Mouse (Mus musculus) erythroblast, embryonic 14.5 days (primary cell): ENCODE results near the gene Nedd4. TPM values are rescaled to one million over a fixed set of nuclear protein-coding genes. Genes with fewer than 3 reads are reported as not detected.

Experiments
- H3K27me3 ChIP-seq: 2 replicates; pipeline ENCODE4 v1.6.1; 2012; ENCODE audit warnings: inconsistent platforms; ENCODE audit not compliant: control insufficient read depth
- H3K36me3 ChIP-seq: 2 replicates; pipeline ENCODE4 v1.6.1; 2012; ENCODE audit warnings: mild to moderate bottlenecking, inconsistent platforms; ENCODE audit not compliant: control insufficient read depth
- H3K4me1 ChIP-seq: 2 replicates; pipeline ENCODE4 v1.6.1; 2012; ENCODE audit warnings: inconsistent platforms; ENCODE audit not compliant: control insufficient read depth
- H3K4me3 ChIP-seq: replicated peaks from 2 replicates; pipeline ENCODE3; 2012; ENCODE audit warnings: moderate library complexity, mild to moderate bottlenecking, inconsistent platforms
- H3K9me3 ChIP-seq: 2 replicates; pipeline ENCODE4 v1.6.1; 2012; ENCODE audit warnings: low read length, inconsistent platforms, mixed read lengths; ENCODE audit not compliant: control insufficient read depth
- GATA1 ChIP-seq: IDR thresholded peaks from 2 replicates; pipeline ENCODE4 v1.6.1; 2012; ENCODE audit warnings: low read length, inconsistent platforms, mixed read lengths
- TAL1 ChIP-seq: IDR thresholded peaks from 3 replicates; pipeline ENCODE4 v1.6.1; 2012; ENCODE audit warnings: low read length, inconsistent platforms, mixed read lengths
- polyA plus RNA-seq: library from polyadenylated mRNA; stranded (reverse); fragments of >175 nt; gene quantifications from 2 replicates; pipeline ENCODE4 v1.2.3, GENCODE M21; 2012

Nedd4 gene
- polyA plus RNA-seq, 1 experiment: 1.8 TPM

DNA sequence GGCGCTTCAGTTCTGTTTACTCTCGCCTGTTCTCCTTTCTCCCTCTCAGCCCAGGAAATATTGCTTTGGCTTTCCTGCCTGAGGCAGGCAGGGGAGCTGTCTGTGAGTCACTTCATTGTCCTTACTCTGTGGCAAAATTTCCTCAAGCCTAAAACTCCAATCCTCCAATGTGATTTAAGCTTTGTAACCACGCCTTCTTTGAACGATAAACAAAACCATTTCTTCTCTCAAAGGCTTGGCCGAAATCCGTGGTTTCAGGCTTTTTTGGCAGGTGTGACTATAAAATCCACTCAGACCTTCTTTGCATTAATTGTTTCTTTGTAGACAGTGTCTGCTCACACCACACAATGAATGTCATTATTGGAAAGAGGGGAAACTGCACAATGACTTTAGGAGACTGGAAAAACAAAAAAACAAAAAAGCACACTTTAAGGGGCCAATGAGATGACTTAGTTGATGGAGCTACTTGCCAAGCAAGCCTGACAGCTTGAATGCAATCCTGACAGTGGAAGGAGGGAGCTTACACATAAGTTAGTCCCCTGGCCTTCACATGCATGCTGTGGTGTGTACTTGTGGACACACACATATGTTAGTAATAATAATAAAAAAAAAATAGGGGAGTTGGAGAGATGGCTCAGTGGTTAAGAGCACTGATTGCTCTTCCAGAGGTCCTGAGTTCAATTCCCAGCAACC is 17.6 kb upstream of the Nedd4 start:
- no peak overlapping the region for H3K4me3 ChIP-seq
- H3K36me3 ChIP-seq: no peaks in the 10 kb centered on the region
- H3K27me3 ChIP-seq: peaks cover 3% of the 10 kb centered on the region; the same call in 1 of the 2 replicates
- peaks cover 8% of the 10 kb centered on the region for H3K9me3 ChIP-seq
- no peak for TF ChIP-seq TAL1
- TF ChIP-seq GATA1: no peak
- peaks cover 27% of the 10 kb centered on the region for H3K4me1 ChIP-seq

GRCm38 (mm10) chr9:72649781-72650180 is 12.4 kb upstream of the Nedd4 start:
- peaks cover under 1% of the 10 kb centered on the region; the same call in 1 of the 2 replicates for H3K4me1 ChIP-seq
- TF ChIP-seq TAL1 (no peak), GATA1 (no peak)
- H3K27me3 ChIP-seq: peaks cover 3% of the 10 kb centered on the region; the same call in 1 of the 2 replicates
- no peak overlapping the region for H3K4me3 ChIP-seq
- H3K9me3 ChIP-seq: no peaks in the 10 kb centered on the region
- H3K36me3 ChIP-seq: no peaks in the 10 kb centered on the region

DNA sequence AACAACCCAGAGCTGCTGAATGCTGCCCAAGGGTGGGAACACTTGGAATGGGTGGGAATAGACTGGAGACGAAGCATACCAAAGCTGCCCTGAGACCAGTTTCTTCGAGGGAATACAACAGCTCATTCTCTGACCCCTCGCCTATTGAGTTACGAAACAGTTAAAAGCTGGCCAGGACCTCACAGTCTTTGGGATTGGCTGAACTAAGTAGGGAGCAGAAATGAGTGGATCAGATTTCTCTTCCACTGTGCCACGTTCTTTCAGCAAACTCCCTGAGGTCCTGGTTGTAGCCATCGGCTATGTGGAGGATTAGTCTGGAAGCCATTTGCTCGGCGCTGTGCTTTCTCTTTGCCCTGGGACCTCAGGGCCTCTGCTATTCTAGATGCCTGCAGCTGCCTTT is 9.2 kb upstream of the Nedd4 start:
- TF ChIP-seq TAL1 (no peak), GATA1 (no peak)
- Histone ChIP-seq H3K4me1 (peaks cover 20% of the 10 kb centered on the region), H3K4me3 (no peak overlapping the region), H3K36me3 (no peaks in the 10 kb centered on the region), H3K9me3 (no peaks in the 10 kb centered on the region), H3K27me3 (peaks cover 3% of the 10 kb centered on the region; the same call in 1 of the 2 replicates)

DNA sequence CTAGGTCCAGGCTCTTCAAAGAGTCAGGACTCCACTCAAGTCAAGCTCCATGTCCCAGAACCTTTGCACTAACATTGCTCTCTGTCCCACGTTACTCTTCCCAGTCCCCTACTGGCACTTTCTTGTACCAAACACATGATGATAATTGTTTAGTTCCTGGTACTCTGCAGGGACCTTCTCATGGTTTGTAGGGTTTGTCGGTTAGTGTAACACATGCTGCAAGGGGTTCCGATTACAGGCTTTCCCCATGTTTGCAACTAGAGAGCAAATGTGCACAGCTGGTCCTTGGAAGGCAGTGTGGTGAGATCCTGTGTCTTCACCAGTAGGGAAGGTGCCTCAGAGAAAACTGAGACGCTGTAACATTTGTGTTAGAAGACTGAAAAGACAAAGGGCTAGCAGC is 8.6 kb upstream of the Nedd4 start:
- H3K36me3 ChIP-seq: no peaks in the 10 kb centered on the region
- H3K27me3 ChIP-seq: no peaks in the 10 kb centered on the region
- TF ChIP-seq TAL1 (no peak), GATA1 (no peak)
- H3K4me1 ChIP-seq: peaks cover 20% of the 10 kb centered on the region
- no peaks in the 10 kb centered on the region for H3K9me3 ChIP-seq
- H3K4me3 ChIP-seq: no peak overlapping the region

DNA sequence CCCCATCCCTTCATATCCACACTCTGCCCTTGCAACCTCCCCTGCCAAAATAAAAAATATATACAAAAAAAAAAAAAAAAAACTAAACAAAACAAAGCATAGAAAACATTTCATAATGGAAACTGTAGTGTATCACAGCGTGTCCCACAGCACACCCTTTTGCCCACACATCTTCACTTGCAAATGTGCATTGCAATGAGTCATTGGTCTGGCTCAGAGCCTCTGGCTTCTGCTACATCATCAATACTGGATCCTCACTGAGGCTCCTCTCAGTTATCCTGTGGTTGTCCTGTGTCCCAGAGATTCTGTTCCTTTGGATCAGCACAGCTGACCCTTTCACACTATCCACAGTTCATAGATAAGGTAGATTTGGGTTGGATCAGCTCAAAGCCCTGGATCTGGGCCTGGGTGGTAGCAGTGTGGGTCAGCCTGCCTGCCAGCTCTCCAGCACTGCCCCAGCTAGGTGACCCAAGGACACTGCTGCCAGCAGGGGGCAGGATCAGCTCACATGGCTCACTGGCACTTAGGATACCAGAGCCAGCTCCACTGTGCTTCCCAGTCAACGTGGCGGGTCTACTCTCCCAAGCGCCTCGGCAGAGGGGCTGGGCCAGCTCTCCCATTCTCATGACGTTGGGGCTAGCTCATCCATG is 7.4 kb upstream of the Nedd4 start:
- peaks cover 22% of the 10 kb centered on the region for H3K4me1 ChIP-seq
- no peaks in the 10 kb centered on the region for H3K9me3 ChIP-seq
- no peak overlapping the region for H3K4me3 ChIP-seq
- no peak for TF ChIP-seq TAL1
- no peak for TF ChIP-seq GATA1
- no peaks in the 10 kb centered on the region for H3K27me3 ChIP-seq
- H3K36me3 ChIP-seq: no peaks in the 10 kb centered on the region

GRCm38 (mm10) chr9:72655602-72656001 is 6.5 kb upstream of the Nedd4 start:
- Histone ChIP-seq H3K4me3 (no peak overlapping the region), H3K9me3 (no peaks in the 10 kb centered on the region)
- TF ChIP-seq TAL1: no peak
- no peak for TF ChIP-seq GATA1

DNA sequence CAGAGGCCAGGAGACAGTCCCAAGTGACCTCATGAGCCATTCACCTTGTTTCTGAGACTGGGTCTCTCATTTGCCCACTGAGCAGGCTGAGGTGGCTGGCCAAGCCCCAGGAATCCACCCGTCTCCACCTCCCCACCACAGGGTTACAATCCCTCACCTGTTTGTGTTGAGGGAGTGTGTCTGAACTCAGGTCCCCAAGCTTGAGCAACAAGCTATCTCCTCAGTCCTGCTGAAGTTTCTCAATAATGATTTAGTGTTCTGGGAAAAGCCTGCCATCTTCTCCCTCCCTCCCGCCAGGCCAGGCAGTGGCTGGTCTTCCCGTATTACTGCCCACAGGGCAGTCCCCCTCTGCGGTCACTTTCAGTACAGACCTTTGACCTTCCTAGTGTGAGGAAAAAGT is 5.7 kb upstream of the Nedd4 start:
- H3K36me3 ChIP-seq: no peaks in the 10 kb centered on the region
- TF ChIP-seq GATA1: no peak
- no peak for TF ChIP-seq TAL1
- H3K27me3 ChIP-seq: no peaks in the 10 kb centered on the region
- H3K9me3 ChIP-seq: no peaks in the 10 kb centered on the region
- H3K4me3 ChIP-seq: no peak overlapping the region
- H3K4me1 ChIP-seq: peaks cover 32% of the 10 kb centered on the region

More at GRCm38 (mm10) chr9:72655602-72656001, 6.5 kb upstream of the Nedd4 start:
- Histone ChIP-seq H3K4me1 (peaks cover 25% of the 10 kb centered on the region), H3K36me3 (no peaks in the 10 kb centered on the region), H3K27me3 (no peaks in the 10 kb centered on the region)

DNA sequence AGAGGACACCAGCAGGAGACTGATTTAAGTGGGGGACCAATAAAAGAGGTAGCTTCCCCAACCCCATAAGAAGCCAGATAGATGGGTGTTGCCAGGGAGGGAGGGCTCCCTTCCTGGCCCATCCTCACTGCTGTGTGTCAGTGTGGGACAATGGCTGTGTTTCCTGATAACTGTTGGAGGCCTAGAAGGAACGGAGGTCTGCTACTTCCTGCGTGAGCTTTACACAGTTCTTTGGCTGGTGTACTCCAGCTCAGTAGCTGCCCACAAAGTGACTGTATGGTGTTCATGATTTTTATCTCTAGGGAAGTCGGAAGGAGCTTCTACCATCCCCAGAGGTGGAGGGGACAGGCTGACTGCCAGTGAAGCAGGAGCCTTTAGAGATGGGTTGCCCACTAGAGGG is 5.2 kb upstream of the Nedd4 start:
- Histone ChIP-seq H3K9me3 (no peaks in the 10 kb centered on the region), H3K4me3 (no peak overlapping the region), H3K36me3 (no peaks in the 10 kb centered on the region), H3K27me3 (no peaks in the 10 kb centered on the region), H3K4me1 (peaks cover 37% of the 10 kb centered on the region)
- no peak for TF ChIP-seq GATA1

- TF ChIP-seq GATA1 (no peak), TAL1 (no peak)
- H3K4me1 ChIP-seq: peaks cover 37% of the 10 kb centered on the region
These were observed 4.5 kb upstream of the Nedd4 start for GRCm38 (mm10) chr9:72657694-72658093.

GRCm38 (mm10) chr9:72660139-72660538 is 2.0 kb upstream of the Nedd4 start:
- H3K4me3 ChIP-seq: no peak overlapping the region
- no peaks in the 10 kb centered on the region for H3K27me3 ChIP-seq
- no peaks in the 10 kb centered on the region for H3K9me3 ChIP-seq
- peaks cover 14% of the 10 kb centered on the region for H3K36me3 ChIP-seq
- TF ChIP-seq TAL1: no peak
- no peak for TF ChIP-seq GATA1
- peaks cover 53% of the 10 kb centered on the region for H3K4me1 ChIP-seq

More at GRCm38 (mm10) chr9:72657694-72658093, 4.5 kb upstream of the Nedd4 start:
- Histone ChIP-seq H3K27me3 (no peaks in the 10 kb centered on the region), H3K4me3 (no peak overlapping the region), H3K9me3 (no peaks in the 10 kb centered on the region), H3K36me3 (no peaks in the 10 kb centered on the region)
